Mouse (Mus musculus) E14TG2a.4 (cell line): ENCODE measurements around the gene Auts2.
A peak's percentile ranks its signal among the peaks of the same experiment; 100 is the strongest.

Experiments used
- H3K27me3 ChIP-seq: 2 replicates; pipeline ENCODE4 v1.6.1; 2014; ENCODE audit warnings: low read length, control low read depth; ENCODE audit not compliant: insufficient read depth
- H3K36me3 ChIP-seq: 2 replicates; pipeline ENCODE4 v1.6.1; 2014; ENCODE audit warnings: low read length, control low read depth; ENCODE audit not compliant: insufficient read depth
- H3K4me1 ChIP-seq: replicated peaks from 2 replicates; pipeline ENCODE4 v1.6.1; 2014; ENCODE audit warnings: low read depth, low read length, control low read depth
- H3K4me3 ChIP-seq: replicated peaks from 2 replicates; pipeline ENCODE4 v1.5.1; 2014; ENCODE audit warnings: mild to moderate bottlenecking, low read length
- H3K9me3 ChIP-seq: 2 replicates; pipeline ENCODE4 v1.6.1; 2014; ENCODE audit warnings: low read length, control low read depth
- CTCF ChIP-seq: conservative IDR thresholded peaks from 2 replicates; pipeline ENCODE4 v1.5.1; 2014; ENCODE audit warnings: low read length
- NANOG ChIP-seq: IDR thresholded peaks from 2 replicates; pipeline ENCODE4 v1.6.1; 2014; ENCODE audit warnings: borderline replicate concordance, low read length, mixed read lengths
- POU5F1 ChIP-seq: IDR thresholded peaks from 2 replicates; pipeline ENCODE4 v1.6.1; 2014; ENCODE audit warnings: low read length, borderline replicate concordance

Auts2 gene

GRCm38 (mm10) chr5:131575733-131576265, 967.3 kb downstream of the Auts2 start:
- no peak for TF ChIP-seq NANOG
- 0 out of 2 replicates have a peak, but pooled peaks have one; percentile 9 for TF ChIP-seq CTCF
- no peaks in the 10 kb centered on the region for H3K36me3 ChIP-seq
- no peaks in the 10 kb centered on the region for H3K9me3 ChIP-seq
- H3K27me3 ChIP-seq: no peaks in the 10 kb centered on the region
- H3K4me1 ChIP-seq: peaks cover 29% of the 10 kb centered on the region
- H3K4me3 ChIP-seq: no peak overlapping the region

DNA sequence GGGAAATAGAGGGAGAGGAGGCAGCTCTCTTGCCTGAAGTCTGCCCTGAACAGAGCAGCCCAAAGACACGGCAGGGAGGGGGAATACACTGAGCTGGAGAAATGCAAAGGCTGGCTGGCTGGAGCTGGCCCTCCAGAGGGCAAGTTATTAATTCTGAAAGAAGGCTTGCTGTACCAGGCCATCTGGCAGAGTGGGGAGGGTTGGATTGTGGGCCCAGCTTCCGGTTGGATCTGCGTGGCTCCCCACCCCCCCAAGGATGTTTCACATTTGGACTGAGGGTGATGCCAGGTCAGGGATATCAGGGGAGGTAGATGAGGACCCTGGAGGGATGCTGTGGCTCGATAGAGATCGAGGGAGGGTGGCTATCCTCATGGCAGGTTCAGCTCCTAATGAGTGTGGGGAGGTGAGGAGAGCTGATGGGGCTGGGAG, 968.0 kb downstream of the Auts2 start:
- Histone ChIP-seq H3K9me3 (no peaks in the 10 kb centered on the region), H3K36me3 (no peaks in the 10 kb centered on the region), H3K27me3 (no peaks in the 10 kb centered on the region), H3K4me3 (no peak overlapping the region), H3K4me1 (peaks cover 29% of the 10 kb centered on the region)
- TF ChIP-seq CTCF (no peak), NANOG (no peak), POU5F1 (no peak)

GRCm38 (mm10) chr5:131574469-131575085, 968.6 kb downstream of the Auts2 start:
- no peaks in the 10 kb centered on the region for H3K36me3 ChIP-seq
- H3K9me3 ChIP-seq: no peaks in the 10 kb centered on the region
- no peak for TF ChIP-seq POU5F1
- no peak for TF ChIP-seq NANOG
- no peak for TF ChIP-seq CTCF
- no peak overlapping the region for H3K4me3 ChIP-seq
- H3K27me3 ChIP-seq: no peaks in the 10 kb centered on the region
- peaks cover 26% of the 10 kb centered on the region for H3K4me1 ChIP-seq

GRCm38 (mm10) chr5:131573296-131574177, 969.6 kb downstream of the Auts2 start:
- Histone ChIP-seq H3K9me3 (no peaks in the 10 kb centered on the region), H3K27me3 (no peaks in the 10 kb centered on the region), H3K4me1 (peaks cover 18% of the 10 kb centered on the region), H3K4me3 (peak overlapping the region; percentile 70), H3K36me3 (no peaks in the 10 kb centered on the region)
- TF ChIP-seq NANOG (no peak), POU5F1 (no peak)

GRCm38 (mm10) chr5:131566032-131566431, 977.1 kb downstream of the Auts2 start:
- H3K9me3 ChIP-seq: no peaks in the 10 kb centered on the region
- H3K36me3 ChIP-seq: no peaks in the 10 kb centered on the region
- H3K4me3 ChIP-seq: no peak overlapping the region
- TF ChIP-seq NANOG (no peak), CTCF (no peak), POU5F1 (no peak)
- peaks cover 55% of the 10 kb centered on the region for H3K4me1 ChIP-seq
- H3K27me3 ChIP-seq: 0 out of 2 replicates have a peak, but pooled peaks cover 3% of the 10 kb centered on the region

DNA sequence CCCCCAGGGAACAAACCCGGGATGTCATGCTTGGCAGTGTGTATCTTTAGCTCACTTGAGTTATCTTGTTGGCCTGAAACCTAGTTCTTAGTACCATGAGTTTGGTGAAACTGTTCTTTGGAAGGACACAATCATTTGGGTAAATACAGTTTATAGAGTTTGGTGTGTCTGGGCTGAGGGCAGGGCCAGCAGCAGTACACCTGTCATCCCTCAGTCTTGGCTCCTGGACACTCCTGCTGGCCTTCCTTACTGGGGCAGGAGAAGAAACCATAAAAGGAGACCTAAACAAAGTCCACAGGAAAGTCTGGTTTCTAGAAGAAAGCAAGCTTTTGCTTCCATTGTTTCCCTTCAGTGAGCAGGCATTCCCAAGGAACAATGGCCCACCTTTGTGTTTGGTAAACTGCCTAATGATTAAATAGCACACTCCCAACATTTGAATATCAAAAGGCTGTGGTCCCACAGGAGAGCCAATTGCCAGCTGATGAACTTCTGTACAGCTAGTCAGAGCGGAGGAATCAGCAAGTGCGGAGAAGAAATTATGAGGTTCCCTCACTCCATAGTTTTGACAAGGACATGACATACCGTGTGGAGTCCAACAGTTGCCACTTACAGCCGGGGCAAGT, 979.4 kb downstream of the Auts2 start:
- Histone ChIP-seq H3K27me3 (0 out of 2 replicates have a peak, but pooled peaks cover 3% of the 10 kb centered on the region), H3K4me3 (no peak overlapping the region)
- TF ChIP-seq NANOG (peak; percentile 95), CTCF (no peak), POU5F1 (peak; percentile 75; the same call in 1 of the 2 replicates)

DNA sequence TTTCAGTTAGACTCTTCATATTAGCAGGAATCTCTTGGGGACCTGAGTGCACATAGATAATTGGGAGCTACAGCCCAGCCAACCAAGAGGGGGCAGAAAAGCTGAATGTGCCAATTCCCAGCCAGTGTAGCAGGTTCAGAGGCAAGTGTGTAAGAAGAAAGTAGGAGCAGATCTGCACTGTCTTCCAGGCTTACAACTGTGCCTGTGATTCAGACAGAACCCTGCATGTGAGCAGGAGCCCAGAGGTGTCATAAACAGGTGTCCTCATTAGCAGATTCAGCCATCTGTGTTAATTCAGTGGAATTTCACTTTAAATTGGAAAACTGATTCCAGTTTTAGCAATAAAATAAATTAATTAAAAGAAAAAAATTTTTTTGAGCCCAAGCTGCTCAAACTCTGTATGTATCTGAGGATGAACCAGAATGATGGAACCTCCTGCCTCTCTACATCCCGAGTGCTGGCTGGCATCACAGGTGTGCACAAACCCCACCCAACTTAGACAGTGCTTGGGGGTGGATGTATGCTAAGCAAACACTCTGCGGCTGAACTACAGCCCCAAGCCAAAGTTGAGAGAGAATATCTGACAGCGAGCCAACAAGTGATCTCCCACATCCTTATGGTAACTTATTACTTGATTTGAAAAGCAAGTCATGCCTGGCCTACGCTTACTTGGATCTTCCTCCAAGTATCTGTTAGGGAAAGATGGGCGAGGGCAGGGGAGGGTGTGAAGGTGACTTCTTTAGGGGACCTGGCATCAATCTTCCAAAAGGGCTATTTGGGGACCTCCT, 982.2 kb downstream of the Auts2 start:
- TF ChIP-seq NANOG (no peak), CTCF (no peak)

More for the DNA sequence above, 979.4 kb downstream of the Auts2 start:
- Histone ChIP-seq H3K4me1 (peaks cover 62% of the 10 kb centered on the region), H3K36me3 (no peaks in the 10 kb centered on the region), H3K9me3 (no peaks in the 10 kb centered on the region)

More for the DNA sequence above, 982.2 kb downstream of the Auts2 start:
- no peaks in the 10 kb centered on the region for H3K36me3 ChIP-seq
- H3K4me1 ChIP-seq: peaks cover 64% of the 10 kb centered on the region
- 0 out of 2 replicates have a peak, but pooled peaks cover 3% of the 10 kb centered on the region for H3K27me3 ChIP-seq
- no peaks in the 10 kb centered on the region for H3K9me3 ChIP-seq
- H3K4me3 ChIP-seq: no peak overlapping the region
